Comparison of ENCODE assay signal across 8 mouse cellular contexts in genomic region chr6:50220863-50221262, GRCm38 (mm10).
DNase-seq lines count a peak whose midpoint lies in the region.

No protein-coding gene starts in this region.

- peak; percentile 40 for DNase-seq in kidney, adult 18-20 months
- DNase-seq in kidney, adult 11 months = no peak
- peak; percentile 57 to 58 for DNase-seq in B cell, adult 2 months
- DNase-seq in ZHBTc4 (ENCODE audit: low read depth, low spot score) = peak; percentile 54
- DNase-seq in embryo, embryonic 10 days (ENCODE audit: low spot score) = peak; percentile 44
- DNase-seq in kidney, postnatal 36 days = peak; percentile 25 to 79
- peak; percentile 53 for DNase-seq in retina, postnatal 1 day
- no peak for DNase-seq in frontal cortex, postnatal 10 days (ENCODE audit: low spot score in 2 of 2)

Comparison
In these comparisons a context has a peak if more than half of its experiments do, and no peak if none do; other contexts are left out.
1. DNase-seq: peak in kidney, adult 18-20 months (single experiment), B cell, adult 2 months (2 of 2), ZHBTc4 (single experiment), embryo, embryonic 10 days (single experiment), kidney, postnatal 36 days (2 of 2) and retina, postnatal 1 day (single experiment); none in kidney, adult 11 months (single experiment) and frontal cortex, postnatal 10 days (0 of 2).